Mouse (Mus musculus) heart, embryonic 13.5 days (tissue): ENCODE results near the gene Esr1. TPM values are rescaled to one million over a fixed set of nuclear protein-coding genes. Genes with fewer than 3 reads are reported as not detected.

Source experiments
- ATAC-seq: fragments of 200-750 bp; cut with Nextera tagmentation; 2 replicates; pipeline ENCODE4 v1.8.0; 2017; ENCODE audit warnings: moderate TSS enrichment; ENCODE audit not compliant: insufficient number of reproducible peaks, low FRiP score, low TSS enrichment; ENCODE audit errors: extremely low read depth
- H3K27ac ChIP-seq: fragments of 300-500 bp; sonication (generic); replicated peaks from 2 replicates; pipeline ENCODE4 v1.5.1; 2015; ENCODE audit warnings: moderate library complexity, mild to moderate bottlenecking, inconsistent platforms
- H3K27me3 ChIP-seq: fragments of 300-500 bp; sonication (generic); replicated peaks from 2 replicates; pipeline ENCODE4 v1.6.1; 2015; ENCODE audit warnings: mild to moderate bottlenecking, inconsistent platforms
- H3K36me3 ChIP-seq: fragments of 300-500 bp; sonication (generic); 2 replicates; pipeline ENCODE4 v1.6.1; 2015; ENCODE audit warnings: mild to moderate bottlenecking, inconsistent platforms
- H3K4me1 ChIP-seq: fragments of 300-500 bp; sonication (generic); 2 replicates; pipeline ENCODE4 v1.6.1; 2015; ENCODE audit warnings: inconsistent platforms
- H3K4me2 ChIP-seq: fragments of 300-500 bp; sonication (generic); 2 replicates; pipeline ENCODE4 v1.6.1; 2015; ENCODE audit warnings: inconsistent platforms, mild to moderate bottlenecking, moderate library complexity
- H3K4me3 ChIP-seq: fragments of 300-500 bp; sonication (generic); 2 replicates; pipeline ENCODE4 v1.5.1; 2015; ENCODE audit warnings: moderate library complexity, mild to moderate bottlenecking, inconsistent platforms
- H3K9ac ChIP-seq: fragments of 300-500 bp; sonication (generic); 2 replicates; pipeline ENCODE4 v1.6.1; 2015; ENCODE audit warnings: inconsistent platforms, mild to moderate bottlenecking, moderate library complexity
- H3K9me3 ChIP-seq: fragments of 300-500 bp; sonication (generic); 2 replicates; pipeline ENCODE4 v1.6.1; 2016; ENCODE audit warnings: inconsistent platforms
- WGBS: fragments of 180-500 bp; shearing (Covaris S2); methylation state at CpG from one replicate; pipeline ENCODE4 v1.1.7; 2015; ENCODE audit warnings: mixed read lengths; 5-methylcytosine and 5-hydroxymethylcytosine counted together
- polyA plus RNA-seq: library from polyadenylated mRNA; unstranded; fragments of >200 nt; fragmentation: Nextera tagmentation; extraction: Ambion mirVana; gene quantifications from 2 replicates; pipeline ENCODE4 v1.2.1, GENCODE M21; 2015

Gene Esr1
- polyA plus RNA-seq, 1 experiment from 2014 or later = 0.74 TPM

GRCm38 (mm10) chr10:5045671-5046070 is 434.3 kb downstream of the Esr1 start:
- no peak overlapping the region for H3K9ac ChIP-seq
- H3K4me2 ChIP-seq = no peak overlapping the region
- WGBS = 85% methylated on average over 5 of the region's 5 CpGs
- peaks cover 89% of the 10 kb centered on the region for H3K36me3 ChIP-seq
- no peak overlapping the region for H3K4me3 ChIP-seq
- no peaks in the 10 kb centered on the region for H3K9me3 ChIP-seq
- H3K27me3 ChIP-seq = no peaks in the 10 kb centered on the region
- H3K27ac ChIP-seq = no peak overlapping the region
- H3K4me1 ChIP-seq = no peaks in the 10 kb centered on the region
- ATAC-seq = no peak

Other genes with a start within 250 kb of the Esr1 start
- gene Zbtb2, start 223.5 kb upstream of the Esr1 start, polyA plus RNA-seq = 10.2 and 10.5 TPM in 2 replicates
- gene Rmnd1, start 179.2 kb upstream of the Esr1 start, polyA plus RNA-seq = 70.5 and 84.8 TPM in 2 replicates
- 15.2 and 15.7 TPM in 2 replicates for gene Armt1, start 179.1 kb upstream of the Esr1 start, polyA plus RNA-seq
- gene Ccdc170, start 129.1 kb upstream of the Esr1 start, polyA plus RNA-seq = not detected in 2 replicates